ENCODE assay signal across 8 mouse cellular contexts in genomic region chr11:97808621-97809234, GRCm38 (mm10). TPM values are rescaled to one million over a fixed set of nuclear protein-coding genes. Genes with fewer than 3 reads are reported as not detected.
DNase-seq lines count a peak whose midpoint lies in the region; ATAC-seq and TF ChIP-seq lines count a peak whose summit lies in the region.

No protein-coding gene starts in this region.

- H3K9me3 ChIP-seq in embryonic facial prominence, embryonic 14.5 days (ENCODE audit: control insufficient read depth, low read length): no peaks in the 10 kb centered on the region
- no peaks in the 10 kb centered on the region for H3K9me3 ChIP-seq in intestine, postnatal 0 days (ENCODE audit: control insufficient read depth)

- no peak overlapping the region for H3ac ChIP-seq in myocyte (ENCODE audit: control insufficient read depth, insufficient read length)

- WGBS in embryonic facial prominence, embryonic 14.5 days: 32% methylated on average over 5 of the region's 5 CpGs
- 30% methylated on average over 5 of the region's 5 CpGs for WGBS in intestine, postnatal 0 days

- peaks cover 30% of the 10 kb centered on the region for H3K36me3 ChIP-seq in embryonic facial prominence, embryonic 14.5 days (ENCODE audit: control insufficient read depth, insufficient read depth, low read length)
- H3K36me3 ChIP-seq in intestine, postnatal 0 days (ENCODE audit: control insufficient read depth, insufficient read depth): peaks cover 25% of the 10 kb centered on the region
- H3K36me3 ChIP-seq in myocyte (ENCODE audit: control insufficient read depth, insufficient read depth): peaks cover 9% of the 10 kb centered on the region

- H3K79me2 ChIP-seq in myocyte (ENCODE audit: control insufficient read depth, insufficient read depth): peaks cover 90% of the 10 kb centered on the region

- no peak for TF ChIP-seq CTCF in gastrocnemius, adult 2 months (IDR thresholded peaks at IDR 0.05)
- no peak for TF ChIP-seq CTCF in intestine, postnatal 0 days (IDR thresholded peaks at IDR 0.05; ENCODE audit: low read depth)

- H3K9ac ChIP-seq in embryonic facial prominence, embryonic 14.5 days (ENCODE audit: low read depth, low read length): no peak overlapping the region
- no peak overlapping the region for H3K9ac ChIP-seq in intestine, postnatal 0 days (ENCODE audit: low read depth, low read length)

- peaks cover 88% of the 10 kb centered on the region for H3K4me1 ChIP-seq in embryonic facial prominence, embryonic 14.5 days (ENCODE audit: control insufficient read depth, insufficient read depth, low read length)
- H3K4me1 ChIP-seq in intestine, postnatal 0 days (replicated peaks; ENCODE audit: control insufficient read depth, insufficient read depth, low read length): peaks cover 57% of the 10 kb centered on the region

- TF ChIP-seq POLR2A in myocyte (IDR thresholded peaks at IDR 0.05; ENCODE audit: insufficient read length, low read depth): no peak

- ATAC-seq in embryonic facial prominence, embryonic 14.5 days (ENCODE audit: low read depth): peak; percentile 24; the same call in 1 of the 2 replicates
- no peak for ATAC-seq in intestine, postnatal 0 days

- DNase-seq in gastrocnemius, adult 2 months: peak; percentile 65
- DNase-seq in gastrocnemius, postnatal 36 days: no peak
- DNase-seq in ES-CJ7 (ENCODE audit: low read depth, low spot score): peak; percentile 94
- DNase-seq in embryonic facial prominence, embryonic 14.5 days (ENCODE audit: low spot score): peak; percentile 73
- DNase-seq in spleen, postnatal 10 days (ENCODE audit: low spot score in 2 of 2): no peak
- DNase-seq in spleen, adult 18-20 months: no peak

- intact Hi-C loops in gastrocnemius, adult 2 months (cut with DNase I): no loop called here
- intact Hi-C loops in gastrocnemius, postnatal 36 days (cut with DNase I): no loop called here

- no peaks in the 10 kb centered on the region for H3K27me3 ChIP-seq in embryonic facial prominence, embryonic 14.5 days (replicated peaks; ENCODE audit: control insufficient read depth, insufficient read depth, low read length)
- no peaks in the 10 kb centered on the region for H3K27me3 ChIP-seq in intestine, postnatal 0 days (replicated peaks; ENCODE audit: control insufficient read depth, insufficient read depth, low read length)
- H3K27me3 ChIP-seq in myocyte (ENCODE audit: control insufficient read depth, insufficient read depth, insufficient read length): no peaks in the 10 kb centered on the region

- H3K4me3 ChIP-seq in gastrocnemius, adult 2 months: peak overlapping the region; percentile 49
- H3K4me3 ChIP-seq in embryonic facial prominence, embryonic 14.5 days (ENCODE audit: low read depth, low read length): no peak overlapping the region
- H3K4me3 ChIP-seq in intestine, postnatal 0 days (ENCODE audit: low read depth, low read length): no peak overlapping the region
- H3K4me3 ChIP-seq in myocyte: no peak overlapping the region

- no peak overlapping the region for H3K4me2 ChIP-seq in embryonic facial prominence, embryonic 14.5 days (ENCODE audit: low read depth, low read length)
- H3K4me2 ChIP-seq in intestine, postnatal 0 days (replicated peaks; ENCODE audit: low read depth): no peak overlapping the region
- peak overlapping the region; percentile 38 for H3K4me2 ChIP-seq in myocyte (ENCODE audit: low read depth)

- H3K27ac ChIP-seq in gastrocnemius, adult 2 months: peak overlapping the region; percentile 97
- H3K27ac ChIP-seq in embryonic facial prominence, embryonic 14.5 days (replicated peaks; ENCODE audit: low read depth, low read length): peak overlapping the region; percentile 65; the same call in 1 of the 2 replicates
- peak overlapping the region; percentile 58 for H3K27ac ChIP-seq in intestine, postnatal 0 days (ENCODE audit: low read depth, low read length)

TF ChIP-seq in myocyte, 11 proteins besides CTCF, POLR2A, EP300 and RAD21:
- no peak for TF ChIP-seq CEBPB (IDR thresholded peaks at IDR 0.05; ENCODE audit: insufficient read depth, poor library complexity, severe bottlenecking)
- no peak for TF ChIP-seq USF1 (IDR thresholded peaks at IDR 0.05; ENCODE audit: low read depth)
- no peak for TF ChIP-seq MAX (IDR thresholded peaks at IDR 0.05; ENCODE audit: low read depth)
- TF ChIP-seq TCF12 (IDR thresholded peaks at IDR 0.05; ENCODE audit: insufficient read depth, poor library complexity, severe bottlenecking): no peak
- peak in 2 of 3 experiments; percentile 63 to 68 for TF ChIP-seq MYOD1 (IDR thresholded peaks at IDR 0.05; ENCODE audit: control insufficient read depth in 1 of 3, insufficient read length in 2 of 3, low read depth in 2 of 3)
- TF ChIP-seq SRF (IDR thresholded peaks at IDR 0.05; ENCODE audit: control insufficient read depth, insufficient read length, low read depth): no peak
- TF ChIP-seq MYOG (IDR thresholded peaks at IDR 0.05; ENCODE audit: control insufficient read depth in 1 of 3, insufficient read depth in 1 of 3, insufficient read length in 2 of 3, low read depth in 2 of 3): peak in 2 of 3 experiments; percentile 38 to 77
- TF ChIP-seq POLR2AphosphoS2 (IDR thresholded peaks at IDR 0.05; ENCODE audit: insufficient read length, low read depth): no peak
- no peak for TF ChIP-seq TCF3 (IDR thresholded peaks at IDR 0.05; ENCODE audit: insufficient read length, low read depth)
- TF ChIP-seq REST (IDR thresholded peaks at IDR 0.05; ENCODE audit: insufficient read depth, insufficient read length): no peak

RNA-seq across cellular contexts. Expression of gene Lasp1, which starts 9.9 kb away (rescaled TPM):
- 10 to 100 TPM; 10.0 to 16.8 TPM for total RNA-seq in gastrocnemius, adult 2 months (2021)
- 10 to 100 TPM; 14.2 to 15.4 TPM for total RNA-seq in gastrocnemius, postnatal 36 days (2021)
- 88.6 and 96.3 TPM in 2 replicates for polyA plus RNA-seq in embryonic facial prominence, embryonic 14.5 days (2014; fragmentation: Nextera tagmentation; extraction: Ambion mirVana)
- 98.2 and 103 TPM in 2 replicates for polyA plus RNA-seq in intestine, postnatal 0 days (2015; fragmentation: Nextera tagmentation; extraction: Ambion mirVana)
- polyA plus RNA-seq in myocyte (2012; fragmentation: generic; extraction: Trizol): 82.6 TPM

RNA-seq across cellular contexts. Expression of gene Rpl23, which starts 26.5 kb away (rescaled TPM):
- total RNA-seq in gastrocnemius, adult 2 months (2021): 100 to 1,000 TPM; 385 to 521 TPM
- total RNA-seq in gastrocnemius, postnatal 36 days (2021): 100 to 1,000 TPM; 349 to 430 TPM
- polyA plus RNA-seq in embryonic facial prominence, embryonic 14.5 days (2014; fragmentation: Nextera tagmentation; extraction: Ambion mirVana): 712 and 810 TPM in 2 replicates
- 538 and 555 TPM in 2 replicates for polyA plus RNA-seq in intestine, postnatal 0 days (2015; fragmentation: Nextera tagmentation; extraction: Ambion mirVana)
- 1,321 TPM for polyA plus RNA-seq in myocyte (2012; fragmentation: generic; extraction: Trizol)

RNA-seq across cellular contexts. Expression of gene B230217C12Rik, which starts 31.9 kb away (rescaled TPM):
- total RNA-seq in gastrocnemius, adult 2 months (2021): under 1 TPM; 0.23 to 0.50 TPM
- total RNA-seq in gastrocnemius, postnatal 36 days (2021): under 1 TPM; 0.31 to 0.64 TPM
- polyA plus RNA-seq in embryonic facial prominence, embryonic 14.5 days (2014; fragmentation: Nextera tagmentation; extraction: Ambion mirVana): 7.0 and 7.5 TPM in 2 replicates
- polyA plus RNA-seq in intestine, postnatal 0 days (2015; fragmentation: Nextera tagmentation; extraction: Ambion mirVana): 1.8 and 2.0 TPM in 2 replicates
- polyA plus RNA-seq in myocyte (2012; fragmentation: generic; extraction: Trizol): 1.9 TPM

RNA-seq across cellular contexts. Expression of gene 1700001P01Rik, which starts 33.0 kb away (rescaled TPM):
- total RNA-seq in gastrocnemius, adult 2 months (2021): under 1 TPM; 0.39 to 0.56 TPM
- not detected for total RNA-seq in gastrocnemius, postnatal 36 days (2021)
- not detected in 2 replicates for polyA plus RNA-seq in embryonic facial prominence, embryonic 14.5 days (2014; fragmentation: Nextera tagmentation; extraction: Ambion mirVana)
- polyA plus RNA-seq in intestine, postnatal 0 days (2015; fragmentation: Nextera tagmentation; extraction: Ambion mirVana): not detected in 2 replicates
- 0.07 TPM for polyA plus RNA-seq in myocyte (2012; fragmentation: generic; extraction: Trizol)

RNA-seq across cellular contexts. Expression of gene Cwc25, which starts 42.4 kb away (rescaled TPM):
- total RNA-seq in gastrocnemius, adult 2 months (2021): 1 to 10 TPM; 6.2 to 6.5 TPM
- total RNA-seq in gastrocnemius, postnatal 36 days (2021): 1 to 10 TPM; 5.5 to 5.7 TPM
- 10.3 and 11.8 TPM in 2 replicates for polyA plus RNA-seq in embryonic facial prominence, embryonic 14.5 days (2014; fragmentation: Nextera tagmentation; extraction: Ambion mirVana)
- polyA plus RNA-seq in intestine, postnatal 0 days (2015; fragmentation: Nextera tagmentation; extraction: Ambion mirVana): 8.5 and 9.8 TPM in 2 replicates
- 8.9 TPM for polyA plus RNA-seq in myocyte (2012; fragmentation: generic; extraction: Trizol)

Comparison
In these comparisons a context has a peak if more than half of its experiments do, and no peak if none do; other contexts are left out.
1. DNase-seq: peak in gastrocnemius, adult 2 months (single experiment), ES-CJ7 (single experiment) and embryonic facial prominence, embryonic 14.5 days (single experiment); none in gastrocnemius, postnatal 36 days (0 of 2), spleen, postnatal 10 days (0 of 2) and spleen, adult 18-20 months (0 of 2).
2. Peak in every context shown above with its lines, with median percentiles within 50 percentile points of each other: H3K27ac ChIP-seq.